Mouse (Mus musculus) MEL (cell line): Measurements from ENCODE around the gene Hexim2.

Experiments
- CHD1 ChIP-seq: IDR thresholded peaks from 2 replicates; pipeline ENCODE4 v1.6.1; 2012; ENCODE audit warnings: low read depth, mild to moderate bottlenecking, inconsistent platforms, low read length, improper control_type of control experiment
- CHD2 ChIP-seq: IDR thresholded peaks from 2 replicates; pipeline ENCODE4 v1.6.1; 2011; ENCODE audit warnings: low read length, improper control_type of control experiment
- GABPA ChIP-seq: IDR thresholded peaks from 2 replicates; pipeline ENCODE4 v1.6.1; 2012; ENCODE audit warnings: low read depth, mild to moderate bottlenecking, inconsistent platforms, low read length, improper control_type of control experiment, moderate library complexity
- POLR2A ChIP-seq, 2 experiments: IDR thresholded peaks; 2 replicates each; pipeline ENCODE4 v1.6.1; 2011 to 2012; ENCODE audit warnings: low read length in 2 of 2, mild to moderate bottlenecking in 2 of 2, control low read depth in 1 of 2, improper control_type of control experiment in 1 of 2, low read depth in 1 of 2, moderate library complexity in 1 of 2; ENCODE audit not compliant: control insufficient read depth in 1 of 2, insufficient read depth in 1 of 2, poor library complexity in 1 of 2

- TF ChIP-seq CHD2, result no peak
- no peak for TF ChIP-seq CHD1
- TF ChIP-seq POLR2A (IDR thresholded peaks at IDR 0.05; ENCODE audit: control insufficient read depth in 1 of 2, insufficient read depth in 1 of 2, low read depth in 1 of 2, low read length in 2 of 2, poor library complexity in 1 of 2), result no peak
- TF ChIP-seq GABPA, result no peak
These were observed 31.9 kb upstream of the Hexim2 start for GRCm38 (mm10) chr11:103100361-103100760.
